Mouse (Mus musculus) kidney, adult 2 months (tissue): ENCODE measurements around the gene Gm4340. TPM values are rescaled to one million over a fixed set of nuclear protein-coding genes. Genes with fewer than 3 reads are reported as not detected.
"Not testable (repeated sequence)": the region's sequence is repeated elsewhere in the genome, so short reads cannot be mapped to it uniquely, and the experiment has no call there.

Source experiments
- DNase-seq: peaks from one replicate; pipeline ENCODE4 v3.0.0; 2021
- H3K27ac ChIP-seq: fragments of 200-500 bp; 2 replicates; pipeline ENCODE4 v1.5.1; 2012; ENCODE audit warnings: low read depth, low read length, control low read depth, inconsistent platforms; ENCODE audit not compliant: insufficient read depth
- H3K27me3 ChIP-seq: fragments of 200-500 bp; replicated peaks from 2 replicates; pipeline ENCODE4 v1.6.1; 2012; ENCODE audit warnings: mild to moderate bottlenecking, moderate library complexity, low read length, inconsistent platforms; ENCODE audit not compliant: control insufficient read depth, insufficient read depth
- H3K36me3 ChIP-seq: fragments of 200-500 bp; 2 replicates; pipeline ENCODE4 v1.6.1; 2012; ENCODE audit warnings: mild to moderate bottlenecking, moderate library complexity, low read length, inconsistent platforms; ENCODE audit not compliant: control insufficient read depth, insufficient read depth
- H3K4me1 ChIP-seq: fragments of 200-500 bp; 2 replicates; pipeline ENCODE4 v1.6.1; 2011; ENCODE audit warnings: low read length; ENCODE audit not compliant: control insufficient read depth, insufficient read depth
- H3K4me3 ChIP-seq: fragments of 200-500 bp; 2 replicates; pipeline ENCODE4 v1.5.1; 2011; ENCODE audit warnings: mild to moderate bottlenecking, low read depth, low read length, control low read depth; ENCODE audit not compliant: insufficient read depth
- CTCF ChIP-seq: fragments of 200-500 bp; conservative IDR thresholded peaks from 2 replicates; pipeline ENCODE4 v1.5.1; 2011; ENCODE audit warnings: low read depth, mild to moderate bottlenecking, control low read depth, low read length, moderate library complexity, mixed read lengths; ENCODE audit not compliant: insufficient read depth, insufficient read length
- POLR2A ChIP-seq: fragments of 200-500 bp; IDR thresholded peaks from one replicate; pipeline ENCODE4 v1.6.1; 2011; ENCODE audit warnings: low read depth, low read length, control low read depth
- WGBS: fragments of 180-500 bp; shearing (Covaris S2); methylation state at CpG from one replicate; pipeline ENCODE4 v1.1.7; 2018; 5-methylcytosine and 5-hydroxymethylcytosine counted together
- polyA plus RNA-seq: library from polyadenylated mRNA; depleted of rRNA; stranded (reverse); fragments of >200 nt; gene quantifications from 2 replicates; pipeline ENCODE4 v1.2.3, GENCODE M21; 2012; rRNA removed

The Gm4340 gene
- polyA plus RNA-seq: not detected in 2 replicates

DNA sequence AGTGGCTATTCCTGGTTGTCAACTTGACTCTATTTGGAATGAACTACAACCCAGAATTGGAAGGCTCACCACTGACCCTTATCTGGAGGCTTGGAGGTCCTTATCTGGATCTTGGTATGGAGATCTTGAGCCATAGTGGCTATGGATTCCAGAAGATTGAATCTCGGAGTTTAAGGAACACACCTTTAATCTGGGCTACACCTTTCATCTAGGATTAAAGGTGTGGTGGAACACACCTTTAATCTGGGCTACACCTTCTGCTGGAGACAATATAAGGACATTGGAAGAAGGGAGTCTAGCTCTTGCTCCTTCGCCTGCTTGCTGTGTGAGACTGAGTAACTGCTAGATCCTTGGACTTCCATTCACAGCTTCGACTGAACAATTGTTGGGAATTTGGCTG is at the start of gene Gm4340:
Gene Gm4340 (plus strand): TSS at position 301 of the 400 bp plus-strand sequence.
- H3K27me3 ChIP-seq, H3K36me3 ChIP-seq, DNase-seq, H3K4me3 ChIP-seq, H3K4me1 ChIP-seq, H3K27ac ChIP-seq: not testable (repeated sequence)
- WGBS: no CpG with 5 or more reads among the region's 3 CpGs

DNA sequence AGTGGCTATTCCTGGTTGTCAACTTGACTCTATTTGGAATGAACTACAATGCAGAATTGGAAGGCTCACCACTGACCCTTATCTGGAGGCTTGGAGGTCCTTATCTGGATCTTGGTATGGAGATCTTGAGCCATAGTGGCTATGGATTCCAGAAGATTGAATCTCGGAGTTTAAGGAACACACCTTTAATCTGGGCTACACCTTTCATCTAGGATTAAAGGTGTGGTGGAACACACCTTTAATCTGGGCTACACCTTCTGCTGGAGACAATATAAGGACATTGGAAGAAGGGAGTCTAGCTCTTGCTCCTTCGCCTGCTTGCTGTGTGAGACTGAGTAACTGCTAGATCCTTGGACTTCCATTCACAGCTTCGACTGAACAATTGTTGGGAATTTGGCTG is 42.6 kb upstream of the Gm4340 start, which contains the start of gene Gm6763:
Gene Gm6763 (plus strand): TSS at position 301 of the 400 bp plus-strand sequence.
- H3K27me3 ChIP-seq, H3K27ac ChIP-seq, H3K36me3 ChIP-seq, DNase-seq, H3K4me3 ChIP-seq, H3K4me1 ChIP-seq: not testable (repeated sequence)
- WGBS: no CpG with 5 or more reads among the region's 3 CpGs

DNA sequence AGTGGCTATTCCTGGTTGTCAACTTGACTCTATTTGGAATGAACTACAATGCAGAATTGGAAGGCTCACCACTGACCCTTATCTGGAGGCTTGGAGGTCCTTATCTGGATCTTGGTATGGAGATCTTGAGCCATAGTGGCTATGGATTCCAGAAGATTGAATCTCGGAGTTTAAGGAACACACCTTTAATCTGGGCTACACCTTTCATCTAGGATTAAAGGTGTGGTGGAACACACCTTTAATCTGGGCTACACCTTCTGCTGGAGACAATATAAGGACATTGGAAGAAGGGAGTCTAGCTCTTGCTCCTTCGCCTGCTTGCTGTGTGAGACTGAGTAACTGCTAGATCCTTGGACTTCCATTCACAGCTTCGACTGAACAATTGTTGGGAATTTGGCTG is 34.1 kb upstream of the Gm4340 start, which contains the start of gene Gm8764:
Gene Gm8764 (plus strand): TSS at position 301 of the 400 bp plus-strand sequence.
- not testable (repeated sequence) for H3K27me3 ChIP-seq, DNase-seq, H3K4me3 ChIP-seq, H3K36me3 ChIP-seq, H3K4me1 ChIP-seq, H3K27ac ChIP-seq
- no CpG with 5 or more reads among the region's 3 CpGs for WGBS

DNA sequence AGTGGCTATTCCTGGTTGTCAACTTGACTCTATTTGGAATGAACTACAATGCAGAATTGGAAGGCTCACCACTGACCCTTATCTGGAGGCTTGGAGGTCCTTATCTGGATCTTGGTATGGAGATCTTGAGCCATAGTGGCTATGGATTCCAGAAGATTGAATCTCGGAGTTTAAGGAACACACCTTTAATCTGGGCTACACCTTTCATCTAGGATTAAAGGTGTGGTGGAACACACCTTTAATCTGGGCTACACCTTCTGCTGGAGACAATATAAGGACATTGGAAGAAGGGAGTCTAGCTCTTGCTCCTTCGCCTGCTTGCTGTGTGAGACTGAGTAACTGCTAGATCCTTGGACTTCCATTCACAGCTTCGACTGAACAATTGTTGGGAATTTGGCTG is 25.6 kb upstream of the Gm4340 start, which contains the start of gene Gm21304:
Gene Gm21304 (plus strand): TSS at position 301 of the 400 bp plus-strand sequence.
- not testable (repeated sequence) for H3K27ac ChIP-seq, H3K36me3 ChIP-seq, H3K27me3 ChIP-seq, H3K4me1 ChIP-seq, DNase-seq, H3K4me3 ChIP-seq
- no CpG with 5 or more reads among the region's 3 CpGs for WGBS

DNA sequence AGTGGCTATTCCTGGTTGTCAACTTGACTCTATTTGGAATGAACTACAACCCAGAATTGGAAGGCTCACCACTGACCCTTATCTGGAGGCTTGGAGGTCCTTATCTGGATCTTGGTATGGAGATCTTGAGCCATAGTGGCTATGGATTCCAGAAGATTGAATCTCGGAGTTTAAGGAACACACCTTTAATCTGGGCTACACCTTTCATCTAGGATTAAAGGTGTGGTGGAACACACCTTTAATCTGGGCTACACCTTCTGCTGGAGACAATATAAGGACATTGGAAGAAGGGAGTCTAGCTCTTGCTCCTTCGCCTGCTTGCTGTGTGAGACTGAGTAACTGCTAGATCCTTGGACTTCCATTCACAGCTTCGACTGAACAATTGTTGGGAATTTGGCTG is 17.1 kb upstream of the Gm4340 start, which contains the start of gene Gm21312:
Gene Gm21312 (plus strand): TSS at position 301 of the 400 bp plus-strand sequence.
- not testable (repeated sequence) for DNase-seq, H3K4me3 ChIP-seq
- WGBS: no CpG with 5 or more reads among the region's 3 CpGs

DNA sequence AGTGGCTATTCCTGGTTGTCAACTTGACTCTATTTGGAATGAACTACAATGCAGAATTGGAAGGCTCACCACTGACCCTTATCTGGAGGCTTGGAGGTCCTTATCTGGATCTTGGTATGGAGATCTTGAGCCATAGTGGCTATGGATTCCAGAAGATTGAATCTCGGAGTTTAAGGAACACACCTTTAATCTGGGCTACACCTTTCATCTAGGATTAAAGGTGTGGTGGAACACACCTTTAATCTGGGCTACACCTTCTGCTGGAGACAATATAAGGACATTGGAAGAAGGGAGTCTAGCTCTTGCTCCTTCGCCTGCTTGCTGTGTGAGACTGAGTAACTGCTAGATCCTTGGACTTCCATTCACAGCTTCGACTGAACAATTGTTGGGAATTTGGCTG is 8.6 kb upstream of the Gm4340 start, which contains the start of gene Gm20765:
Gene Gm20765 (plus strand): TSS at position 301 of the 400 bp plus-strand sequence.
- DNase-seq, H3K27ac ChIP-seq, H3K4me1 ChIP-seq, H3K27me3 ChIP-seq, H3K36me3 ChIP-seq, H3K4me3 ChIP-seq: not testable (repeated sequence)
- no CpG with 5 or more reads among the region's 3 CpGs for WGBS

More for the DNA sequence above, 17.1 kb upstream of the Gm4340 start, which contains the start of gene Gm21312:
- not testable (repeated sequence) for H3K36me3 ChIP-seq, H3K4me1 ChIP-seq, H3K27me3 ChIP-seq, H3K27ac ChIP-seq

DNA sequence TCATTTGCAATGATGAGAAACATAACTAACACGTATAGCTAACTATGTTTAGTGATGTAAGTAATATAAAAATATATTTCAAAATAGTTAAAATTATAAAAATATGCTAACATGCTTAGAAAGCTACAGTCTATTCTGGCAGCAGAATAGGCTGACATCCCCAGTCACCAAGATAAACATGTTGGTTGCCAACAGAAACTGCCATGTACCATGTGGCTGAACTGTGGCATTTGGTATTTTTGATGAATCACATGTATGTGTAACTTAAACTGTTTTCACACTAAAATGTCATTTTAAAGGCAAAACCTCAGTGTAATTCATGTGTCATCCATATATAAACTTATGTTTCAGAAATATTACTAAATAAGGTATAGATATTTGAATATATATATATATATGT is 15.8 kb downstream of the Gm4340 start:
- Histone ChIP-seq H3K4me1 (no peaks in the 10 kb centered on the region), H3K4me3 (no peak overlapping the region), H3K36me3 (no peaks in the 10 kb centered on the region), H3K27ac (no peak overlapping the region), H3K27me3 (no peaks in the 10 kb centered on the region)
- no peak for DNase-seq
- WGBS: 86% methylated on average over 1 of the region's 1 CpGs
- TF ChIP-seq CTCF: no peak
- TF ChIP-seq POLR2A: no peak

DNA sequence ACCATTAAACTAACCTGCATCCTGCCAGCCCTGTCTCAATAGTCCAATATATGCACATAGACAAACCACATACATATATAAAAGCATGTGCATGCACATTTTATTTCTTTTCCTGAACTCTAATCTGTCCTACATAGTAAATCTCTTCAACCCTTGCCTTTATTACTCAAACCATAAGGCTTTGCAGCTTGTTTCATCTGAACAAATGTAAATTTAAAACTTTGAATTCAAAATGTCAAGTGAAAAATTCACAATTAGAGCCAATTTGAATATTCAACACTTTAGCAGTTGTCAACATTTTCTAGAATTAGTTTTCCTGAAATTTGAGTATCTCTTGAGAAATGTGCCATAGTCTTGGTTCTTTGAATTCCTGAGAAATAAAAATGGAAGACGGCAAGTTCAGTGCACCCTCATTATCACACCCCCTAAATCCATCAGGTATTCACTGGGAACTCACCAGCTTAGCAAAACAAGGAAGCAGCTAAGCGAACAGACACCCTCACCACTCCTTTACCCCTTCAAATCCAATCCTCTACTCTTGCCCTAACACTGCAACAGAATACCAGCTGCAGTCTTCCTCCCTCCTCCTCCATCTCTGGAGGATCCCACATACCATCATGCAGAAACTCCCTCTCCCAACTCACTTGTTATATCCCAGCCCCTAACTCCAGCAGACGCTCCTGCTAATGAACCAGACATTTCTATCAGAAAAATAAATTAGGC is 16.6 kb downstream of the Gm4340 start:
- WGBS: 45% methylated on average over 3 of the region's 3 CpGs
- H3K4me1 ChIP-seq: no peaks in the 10 kb centered on the region
- no peaks in the 10 kb centered on the region for H3K27me3 ChIP-seq
- H3K36me3 ChIP-seq: no peaks in the 10 kb centered on the region
- DNase-seq: no peak
- no peak for TF ChIP-seq POLR2A
- TF ChIP-seq CTCF: no peak
- no peak overlapping the region for H3K27ac ChIP-seq
- H3K4me3 ChIP-seq: no peak overlapping the region
